Mouse (Mus musculus): ENCODE results near the gene Smad6.

Gene Smad6

DNA sequence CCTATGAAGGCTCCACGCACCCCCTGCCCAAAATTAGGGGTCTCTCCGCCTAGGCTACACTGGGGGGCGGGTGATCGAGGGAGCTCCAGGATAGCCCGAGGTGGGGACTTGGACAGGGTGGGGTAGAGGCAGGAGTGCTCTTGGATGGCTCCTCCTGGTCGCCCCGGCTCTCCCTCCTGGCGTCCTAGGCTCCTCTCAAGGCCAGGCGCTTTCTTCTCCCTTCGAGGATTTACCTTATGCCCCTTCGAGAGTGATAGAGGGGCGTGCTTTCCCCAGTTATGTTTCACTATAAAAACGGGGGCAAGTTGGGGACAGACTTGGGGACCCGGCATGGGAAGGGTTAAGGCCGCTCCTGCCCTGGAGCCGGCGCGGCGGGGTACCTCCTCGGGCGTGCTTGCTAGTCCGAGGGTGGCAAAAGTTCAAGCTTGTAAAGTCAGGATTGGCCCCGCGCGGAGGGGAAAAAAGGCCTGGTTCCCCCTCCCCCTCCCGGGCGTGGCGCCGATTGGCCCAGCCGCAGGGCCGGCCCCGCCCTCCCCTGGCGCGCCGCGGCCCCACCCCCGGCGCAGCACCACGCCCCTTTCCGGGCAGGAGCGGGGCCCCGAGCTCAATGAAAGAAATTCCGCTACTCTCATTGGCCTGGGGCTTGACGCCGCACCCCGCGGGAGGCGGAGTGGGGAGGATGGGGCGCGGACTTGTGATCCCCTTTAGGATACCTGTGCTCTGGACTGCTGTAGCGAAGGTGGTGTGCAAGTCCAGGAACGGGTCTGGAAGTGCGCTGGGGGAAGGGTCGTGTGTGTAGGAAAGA lies 905 bp upstream of the Smad6 start:
- in situ Hi-C loops (cut with MseI, MboI), result loop anchor here (5.0 kb wide), 2 partner anchors 65 to 75 kb away; no protein-coding TSS in a partner anchor

DNA sequence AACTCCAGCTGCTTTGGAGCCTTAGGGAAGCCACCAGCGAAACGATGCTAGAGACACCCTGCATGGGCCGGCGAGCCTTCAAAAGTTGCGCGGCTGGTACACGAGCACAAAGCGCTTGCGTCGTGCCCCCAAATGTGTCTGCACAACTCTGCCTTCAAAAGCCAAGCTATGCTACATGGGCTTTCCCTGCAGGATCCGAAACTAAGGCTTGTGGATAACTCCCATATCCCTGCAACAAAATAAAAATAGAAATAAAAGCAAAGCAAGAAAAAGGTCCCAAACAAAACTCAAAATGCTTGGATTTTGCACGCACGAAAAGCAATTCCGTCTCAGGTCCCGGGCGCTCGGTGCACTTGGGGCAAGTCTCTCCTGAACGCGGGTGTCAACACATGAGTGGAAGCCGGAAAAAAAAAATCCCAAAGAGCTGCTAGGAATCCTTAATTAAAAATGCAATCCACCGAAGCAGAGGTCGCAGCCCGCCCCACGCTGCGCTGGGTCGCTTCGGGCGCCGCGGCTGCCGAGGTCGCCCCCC lies 474 bp downstream of the Smad6 start:
- in situ Hi-C loops (cut with MseI, MboI), result loop anchor here (5.0 kb wide), 2 partner anchors 66 to 76 kb away; no protein-coding TSS in a partner anchor

DNA sequence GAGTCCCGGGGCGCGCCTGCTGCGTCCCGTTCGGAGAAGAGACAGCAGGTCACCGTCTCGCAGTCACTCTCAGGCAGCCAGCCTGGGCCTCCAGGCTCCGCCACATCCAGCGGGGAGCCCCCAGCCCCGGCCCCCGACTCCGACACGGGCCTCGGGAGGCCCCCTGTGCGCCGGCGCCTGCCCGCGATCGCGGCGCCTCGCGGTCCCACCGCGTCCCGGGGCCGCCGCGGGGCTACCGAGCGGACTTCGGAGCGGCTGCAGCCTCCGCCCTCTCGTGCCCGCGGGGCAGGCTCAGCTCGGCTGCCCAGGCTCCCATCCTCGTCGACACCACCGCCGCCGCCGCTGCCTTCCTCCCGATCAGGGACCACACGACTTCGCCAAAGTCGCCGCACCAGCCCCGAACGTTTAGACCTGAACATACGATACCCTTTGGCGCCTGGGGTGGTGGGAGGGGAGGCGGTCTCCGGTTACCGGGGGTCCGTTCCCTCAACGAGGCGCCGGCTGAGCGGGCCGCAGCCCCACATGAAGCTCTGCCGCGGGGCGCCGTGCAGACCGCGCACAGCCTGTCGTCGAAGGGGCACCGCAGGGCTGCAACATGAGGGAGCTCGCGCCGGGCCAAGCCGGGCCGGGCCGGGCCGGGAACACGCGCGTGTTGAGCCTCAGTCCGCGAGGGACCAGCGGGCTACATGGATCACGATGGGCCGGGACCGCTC lies 1.1 kb downstream of the Smad6 start:
- in situ Hi-C loops (cut with MseI, MboI), result loop anchor here (5.0 kb wide), 2 partner anchors 67 to 77 kb away; no protein-coding TSS in a partner anchor

DNA sequence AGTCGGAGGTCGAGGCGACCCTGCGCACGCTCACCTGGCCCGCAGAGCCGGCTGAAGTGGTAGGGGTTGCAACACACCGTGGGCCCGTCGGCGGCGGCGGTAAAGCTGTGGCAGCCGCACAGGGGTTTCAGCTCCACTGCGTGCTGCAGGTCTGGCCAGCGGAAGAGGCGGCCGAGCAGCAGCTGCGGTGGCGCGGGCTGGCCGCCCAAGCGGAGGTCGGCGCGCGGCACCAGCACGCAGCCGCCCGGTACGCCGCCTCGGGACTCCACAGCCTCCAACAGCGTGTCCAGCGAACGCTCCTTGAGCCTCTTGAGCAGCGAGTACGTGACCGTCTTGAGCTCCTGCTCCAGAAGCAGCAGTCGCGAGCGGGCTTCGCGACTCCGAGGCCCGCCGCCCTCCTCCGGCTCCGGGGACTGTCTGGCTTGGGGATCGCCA lies 1.7 kb downstream of the Smad6 start:
- in situ Hi-C loops (cut with MseI, MboI), result loop anchor here (5.0 kb wide), 2 partner anchors 67 to 77 kb away; no protein-coding TSS in a partner anchor

DNA sequence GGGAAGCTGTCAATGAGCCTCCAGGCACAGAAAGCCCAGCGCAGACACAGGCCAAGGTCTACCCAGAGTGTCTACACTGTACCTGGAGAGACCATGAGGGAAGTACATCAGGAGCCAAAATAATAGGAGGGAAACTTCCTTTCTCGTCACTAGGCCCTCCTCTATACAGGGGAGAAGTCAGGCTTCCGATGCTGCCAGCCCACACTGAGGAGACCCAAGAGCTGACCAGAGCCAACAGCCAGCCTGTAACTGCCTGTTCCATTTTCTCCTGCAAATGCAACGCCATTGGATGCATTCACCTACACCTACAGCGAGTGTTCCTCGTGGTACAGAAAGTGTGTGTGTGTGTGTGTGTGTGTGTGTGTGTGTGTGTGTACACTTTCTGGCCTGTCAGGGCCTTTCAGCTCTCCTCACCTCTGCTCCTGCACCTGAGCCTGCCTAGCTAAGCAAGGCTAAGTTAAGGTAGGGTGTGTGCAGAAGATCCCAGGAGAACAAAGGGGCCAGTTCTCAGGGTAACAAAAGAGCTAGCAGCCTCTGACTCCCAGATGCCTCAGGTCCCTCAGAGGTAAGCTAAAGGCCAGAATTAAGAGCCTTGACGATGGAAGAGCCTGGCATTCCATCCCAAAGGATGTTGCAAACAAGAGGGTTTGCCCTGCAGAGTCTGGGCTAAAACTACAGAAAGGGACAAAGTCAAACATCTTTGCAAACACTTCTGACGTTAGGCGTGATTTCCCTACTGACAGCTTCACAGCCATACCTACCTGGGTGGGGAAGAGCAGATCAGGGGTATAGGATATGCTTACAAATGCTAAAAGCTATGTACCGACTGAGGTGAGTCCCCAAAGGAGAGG lies 2.6 kb downstream of the Smad6 start:
- in situ Hi-C loops (cut with MseI, MboI), result no loop called here

DNA sequence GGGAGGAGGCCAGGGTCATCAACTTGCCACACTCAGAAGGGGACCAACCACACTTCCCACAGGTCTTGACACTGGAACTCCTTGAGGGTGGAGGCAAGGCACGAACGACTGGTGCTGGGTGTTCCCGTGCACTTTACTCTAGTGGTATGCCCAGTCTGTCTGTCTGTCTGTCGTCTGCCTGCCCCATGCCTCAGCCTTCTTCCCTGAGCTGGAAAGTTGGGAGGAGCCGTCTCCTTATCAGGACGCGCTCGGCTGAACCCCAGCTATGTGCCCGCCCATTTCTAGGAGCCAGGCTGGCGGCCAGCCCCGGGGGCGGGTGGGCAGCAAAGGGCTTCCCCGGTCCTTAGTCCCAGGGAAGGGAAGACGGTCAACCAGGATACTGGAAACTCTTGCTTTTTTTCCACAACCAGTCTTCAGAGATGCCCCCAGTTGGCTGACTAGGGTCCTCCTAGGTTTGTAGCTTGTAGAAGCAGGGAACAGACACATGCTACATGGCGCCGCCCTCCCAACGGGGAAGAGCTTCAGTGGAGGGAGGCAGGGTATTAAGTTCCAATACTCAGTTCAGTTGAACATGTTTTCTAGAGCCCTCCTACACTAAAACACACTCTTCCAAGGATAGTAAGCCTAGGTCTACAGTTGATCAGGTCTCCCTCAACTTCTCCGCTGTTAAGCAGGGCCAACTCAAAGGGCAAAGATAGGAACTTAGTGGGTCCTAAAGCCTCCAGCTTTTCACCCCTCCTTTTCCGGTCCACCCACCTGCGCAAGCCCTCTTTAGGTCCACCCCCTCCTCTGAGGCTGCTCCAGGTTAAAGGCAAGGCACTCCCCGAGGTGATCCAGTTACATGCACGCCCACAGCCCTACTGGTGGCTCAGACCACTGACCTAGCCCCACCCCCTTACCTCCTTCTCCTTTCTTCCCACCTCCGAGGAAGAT lies 3.7 kb downstream of the Smad6 start:
- in situ Hi-C loops (cut with MseI, MboI), result no loop called here

DNA sequence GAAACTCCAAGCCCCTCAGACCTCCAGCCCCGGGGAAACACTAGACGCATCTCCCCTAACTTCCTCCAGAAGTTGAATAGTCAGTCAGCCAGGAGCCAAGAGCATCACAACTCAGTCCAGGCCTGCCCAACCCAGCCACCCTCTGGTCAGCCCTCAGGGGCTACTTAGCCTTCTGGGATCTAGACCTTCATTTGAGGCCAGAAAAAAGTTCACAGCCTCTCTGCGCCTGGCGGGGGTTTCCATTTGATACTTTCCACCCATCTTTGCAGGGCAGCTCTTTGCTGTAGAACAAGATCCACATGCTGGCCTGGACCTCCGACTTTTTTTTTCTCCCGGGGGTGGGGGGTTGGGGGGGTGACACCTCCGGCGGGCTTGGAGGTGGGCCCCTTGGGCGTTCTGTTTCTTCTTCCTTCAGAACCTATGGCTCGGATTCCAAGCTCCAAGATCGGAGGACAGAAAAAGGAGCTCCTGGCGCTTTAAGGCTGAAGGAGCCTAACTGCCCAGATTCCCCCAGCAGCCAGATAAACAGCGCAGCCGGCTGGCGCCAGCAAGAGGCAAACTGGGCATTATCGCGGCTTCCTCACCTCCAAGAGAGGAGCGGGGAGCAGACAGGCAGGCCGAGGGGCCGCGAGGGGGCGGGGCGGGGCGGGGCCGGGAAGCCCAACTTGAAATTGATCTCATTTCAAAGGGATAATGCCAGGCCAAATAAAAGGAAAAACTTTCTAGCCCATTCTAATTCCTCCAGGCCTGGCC lies 5.0 kb downstream of the Smad6 start:
- in situ Hi-C loops (cut with MseI, MboI), result no loop called here

DNA sequence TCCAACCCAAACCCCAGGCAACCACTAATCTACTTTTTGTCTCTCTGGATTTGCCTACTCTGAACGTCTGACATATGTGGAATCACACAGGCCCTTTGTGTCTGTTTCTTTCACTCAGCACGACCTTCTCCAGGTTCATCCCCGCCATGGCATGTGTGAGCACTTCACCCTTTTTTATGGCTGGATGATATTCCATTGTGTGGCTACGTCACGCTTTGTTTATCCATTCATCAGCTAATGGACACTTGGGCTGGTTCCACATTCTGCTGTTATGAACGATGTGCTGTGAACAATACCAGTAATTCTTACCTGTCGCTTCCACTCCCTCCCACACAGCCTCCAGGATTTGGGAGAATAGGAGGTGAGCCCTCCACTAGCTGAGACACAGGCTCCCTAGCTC lies 5.8 kb downstream of the Smad6 start:
- in situ Hi-C loops (cut with MseI, MboI), result no loop called here

DNA sequence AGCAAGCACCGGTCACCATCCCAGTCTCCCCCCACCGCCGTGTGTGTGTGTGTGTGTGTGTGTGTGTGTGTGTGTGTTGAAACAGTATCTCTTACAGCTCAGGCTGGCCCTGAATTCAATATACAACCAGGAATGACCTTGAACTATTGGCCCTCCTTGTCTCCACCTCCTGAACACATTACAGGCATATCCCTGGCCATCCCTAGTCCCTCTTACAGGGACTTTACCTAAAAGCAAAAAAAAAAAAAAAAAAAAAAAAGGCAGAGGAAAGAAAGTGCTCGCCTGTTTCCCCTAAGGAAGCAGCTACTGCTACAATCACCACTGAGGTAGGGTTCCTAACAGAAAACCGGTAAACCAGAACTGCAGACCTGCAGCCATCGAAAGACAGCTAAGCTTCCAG lies 7.1 kb downstream of the Smad6 start:
- in situ Hi-C loops (cut with MseI, MboI), result no loop called here

DNA sequence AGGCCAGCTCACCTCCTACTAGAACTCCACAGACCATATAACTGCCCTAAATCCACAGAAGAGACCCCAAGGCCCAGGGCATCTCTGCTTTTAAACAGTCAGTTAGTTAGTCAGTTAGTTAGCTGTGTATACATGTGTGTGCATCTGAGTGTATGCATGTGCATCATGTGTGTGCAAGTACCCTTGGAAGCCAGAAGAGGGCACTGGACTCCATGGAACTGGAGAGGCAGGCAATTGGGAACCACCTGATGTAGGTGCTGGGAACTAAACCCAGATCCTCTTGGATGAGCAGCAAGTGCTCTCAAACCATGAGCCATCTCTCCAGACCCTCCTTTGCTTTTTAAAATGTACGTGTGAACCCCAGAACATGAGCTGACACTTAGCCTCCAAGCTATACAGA lies 10.5 kb downstream of the Smad6 start:
- in situ Hi-C loops (cut with MseI, MboI), result no loop called here

DNA sequence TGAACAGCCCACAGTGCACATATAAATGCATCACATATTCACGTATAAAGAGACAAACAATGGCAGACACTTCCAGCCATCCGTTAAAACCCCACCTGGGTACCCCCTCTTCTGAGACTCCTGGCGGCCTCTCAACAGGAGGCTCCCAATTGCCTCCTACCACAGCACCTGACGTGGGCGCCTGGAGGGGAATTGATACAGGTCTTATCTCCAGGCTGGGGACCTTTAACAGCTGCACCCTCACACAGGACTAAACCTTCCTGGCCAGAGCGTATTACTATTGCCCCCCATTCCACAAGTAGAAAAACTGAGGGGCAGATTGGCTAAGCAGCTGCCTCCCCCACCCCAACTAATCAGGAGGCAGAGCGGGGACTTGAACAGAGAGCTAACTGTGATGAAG lies 18.9 kb downstream of the Smad6 start:
- in situ Hi-C loops (cut with MseI, MboI), result no loop called here

DNA sequence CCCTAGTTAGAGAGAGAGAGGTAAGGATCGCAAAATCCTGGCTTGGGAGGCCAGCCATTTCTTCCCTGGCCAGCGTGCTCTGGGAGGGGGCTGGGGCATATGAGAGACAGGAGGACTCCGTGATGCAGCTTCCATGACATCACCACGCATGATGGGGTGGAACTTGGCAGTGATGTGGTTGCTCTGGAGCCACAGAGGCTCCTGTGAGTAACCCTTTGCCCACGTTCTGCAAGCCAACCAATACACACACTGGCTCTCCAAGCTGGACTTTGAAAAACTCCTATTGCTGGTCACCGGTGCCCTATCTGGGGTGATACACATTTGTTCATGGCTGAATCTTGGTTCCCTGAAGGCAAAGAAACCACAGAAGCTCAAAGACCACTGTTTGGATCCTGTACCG lies 20.8 kb downstream of the Smad6 start:
- in situ Hi-C loops (cut with MseI, MboI), result no loop called here

DNA sequence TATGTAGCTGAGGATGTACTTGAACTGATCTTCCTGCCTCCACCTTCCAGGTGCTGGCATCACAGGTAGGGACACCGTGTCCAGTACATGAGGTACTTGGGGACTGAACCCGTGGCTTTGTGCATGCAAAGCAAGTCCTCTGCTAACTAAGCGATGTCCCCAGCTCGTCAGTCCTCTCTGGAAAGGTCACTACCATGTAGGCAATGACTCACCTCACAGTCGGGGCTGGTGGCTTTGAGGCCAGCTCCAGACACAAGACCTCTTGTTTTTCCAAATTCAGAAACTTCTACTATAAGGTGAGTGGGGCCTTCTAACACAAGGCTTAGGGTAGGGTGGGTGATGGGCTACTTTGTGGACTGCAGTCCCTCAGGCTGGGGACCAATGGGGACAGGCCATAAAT lies 21.8 kb downstream of the Smad6 start:
- in situ Hi-C loops (cut with MseI, MboI), result no loop called here

DNA sequence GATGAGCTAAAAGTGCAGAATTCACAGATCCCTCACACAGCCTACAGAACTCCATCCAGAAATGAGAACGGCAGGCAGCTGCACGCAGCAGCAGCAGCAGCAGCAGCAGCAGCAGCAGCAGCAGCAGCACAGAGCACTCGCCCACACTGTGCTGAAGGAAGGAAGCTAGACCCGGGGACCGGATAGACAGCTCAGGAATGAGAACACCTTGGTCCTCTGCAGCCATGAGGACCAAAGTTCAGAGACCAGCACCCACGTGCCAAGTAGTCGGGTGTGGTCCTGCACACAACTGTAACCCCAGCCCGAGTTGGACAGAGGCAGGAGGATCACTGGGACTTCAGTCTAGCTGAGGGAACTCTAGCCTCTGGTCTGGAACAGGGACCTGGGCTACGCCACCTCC lies 22.7 kb downstream of the Smad6 start:
- in situ Hi-C loops (cut with MseI, MboI), result no loop called here

DNA sequence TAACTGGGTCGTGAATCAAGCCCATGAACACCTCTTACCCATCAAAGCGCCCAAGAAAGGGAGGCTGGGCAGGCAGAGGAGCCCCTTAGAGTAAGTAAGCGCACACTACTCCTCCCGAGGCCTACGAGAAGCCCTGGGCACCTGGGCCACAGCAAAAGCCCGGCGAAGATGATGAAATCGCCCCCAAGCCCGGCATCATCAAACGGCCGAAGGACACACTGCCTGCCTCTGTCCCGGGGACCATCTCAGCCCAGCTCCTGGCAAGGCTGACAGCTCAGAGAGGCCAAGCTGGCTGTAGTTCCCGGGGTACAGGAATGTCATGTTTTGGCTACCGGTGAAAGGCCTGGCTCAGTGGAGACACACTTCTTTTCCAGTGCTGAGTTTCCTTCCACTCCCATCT lies 23.8 kb downstream of the Smad6 start:
- in situ Hi-C loops (cut with MseI, MboI), result no loop called here

DNA sequence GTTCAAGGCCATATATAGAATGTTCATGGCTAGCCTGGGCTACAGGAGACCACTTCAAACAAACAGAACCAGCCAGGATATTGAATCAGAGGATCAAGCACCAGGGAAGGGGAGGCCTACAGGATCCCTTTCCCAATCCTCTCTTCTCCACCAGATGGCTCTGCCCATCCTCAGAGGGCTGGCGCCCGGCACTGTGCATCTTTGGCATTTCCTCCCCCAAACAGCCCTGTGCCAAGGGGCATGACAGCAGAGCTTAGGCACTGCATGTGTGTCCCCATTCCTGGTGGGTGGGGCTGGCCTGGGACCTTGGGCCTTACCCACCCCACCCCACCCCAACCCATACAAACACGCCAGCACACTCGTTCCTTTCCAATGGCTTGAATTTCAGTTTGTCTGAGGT lies 24.4 kb downstream of the Smad6 start:
- in situ Hi-C loops (cut with MseI, MboI), result no loop called here

DNA sequence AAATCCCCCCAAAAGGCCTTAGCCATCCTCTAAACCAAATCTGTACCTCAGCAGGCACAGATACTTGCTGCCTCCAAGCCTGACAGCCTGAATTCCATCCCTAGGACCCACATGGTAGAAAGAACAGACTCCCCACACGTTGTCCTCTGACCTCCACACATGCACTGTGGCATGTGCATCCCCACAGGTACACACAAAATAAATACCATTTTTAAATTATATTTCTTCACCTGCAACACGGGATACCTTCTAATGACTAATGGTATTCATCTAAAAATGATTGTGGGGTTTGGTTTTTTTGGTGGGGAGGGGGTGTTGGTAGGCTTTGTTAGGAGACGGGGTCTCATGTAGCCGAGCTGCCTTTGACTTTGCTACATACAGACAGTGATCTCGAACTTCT lies 28.6 kb downstream of the Smad6 start:
- in situ Hi-C loops (cut with MseI, MboI), result no loop called here

DNA sequence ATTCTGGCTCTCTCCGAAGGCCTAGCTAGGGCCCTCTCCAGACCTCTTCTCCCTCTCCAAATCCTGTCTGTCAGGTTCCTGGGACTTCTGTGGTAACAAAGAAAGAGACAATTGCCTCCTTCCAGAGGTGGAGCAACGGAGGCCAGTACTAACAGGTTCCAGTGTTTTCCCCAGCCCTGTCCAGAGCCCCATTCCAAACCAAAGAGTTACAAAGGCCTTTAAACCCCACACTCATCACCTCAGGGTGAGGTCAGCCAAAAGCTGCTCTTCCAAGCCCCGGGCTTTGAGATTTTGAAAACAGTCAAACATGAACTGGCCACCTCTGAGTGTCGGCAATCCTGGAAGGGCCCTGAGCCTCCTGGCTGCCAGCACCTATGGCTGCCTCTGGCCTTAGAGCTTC lies 29.1 kb downstream of the Smad6 start:
- in situ Hi-C loops (cut with MseI, MboI), result no loop called here

DNA sequence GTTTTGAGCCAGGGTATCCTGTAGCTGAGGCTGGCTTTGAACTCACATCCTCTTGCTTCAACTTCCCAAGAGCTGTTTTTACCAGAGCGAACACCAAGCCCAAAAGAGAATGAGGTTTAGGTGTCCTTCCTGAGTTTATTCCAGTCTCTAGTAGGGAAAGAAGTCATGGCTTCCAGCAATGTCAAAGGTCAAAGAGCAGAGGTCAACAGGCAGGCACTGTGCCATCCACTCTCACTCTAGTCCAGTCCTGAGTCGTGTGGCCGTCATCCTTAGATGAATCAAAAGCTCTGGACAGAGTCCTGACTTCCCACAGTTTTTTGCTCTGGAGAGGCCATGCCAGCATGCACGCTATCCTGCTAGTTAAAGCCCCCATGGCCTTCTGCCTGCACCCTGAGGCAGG lies 30.7 kb downstream of the Smad6 start:
- in situ Hi-C loops (cut with MseI, MboI), result no loop called here

DNA sequence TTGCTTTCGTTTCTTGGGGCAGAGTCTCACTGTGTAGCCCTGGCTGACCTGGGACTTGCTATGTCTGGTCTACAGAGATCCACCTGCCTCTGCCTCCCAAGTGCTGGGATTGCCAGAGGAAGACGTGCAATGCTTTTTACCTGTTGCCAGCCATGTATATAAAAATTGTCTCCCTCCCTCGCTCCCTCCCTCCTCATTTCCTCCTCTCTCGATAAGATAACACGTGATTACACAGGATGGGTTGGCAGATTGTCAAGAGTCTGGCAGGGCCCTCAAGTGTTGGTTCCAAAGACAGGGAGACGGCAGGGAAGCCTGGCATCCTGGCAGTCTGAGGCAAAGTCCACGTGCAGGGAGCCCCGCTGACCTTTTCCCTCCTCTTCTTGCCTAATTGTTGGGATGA lies 32.2 kb downstream of the Smad6 start:
- in situ Hi-C loops (cut with MseI, MboI), result no loop called here
